Mouse (Mus musculus) heart, embryonic 10.5 days (tissue): ENCODE measurements around the gene Pmm2. TPM values are rescaled to one million over a fixed set of nuclear protein-coding genes. Genes with fewer than 3 reads are reported as not detected.

Experiments
- DNase-seq: peaks from one replicate; pipeline ENCODE4 v3.0.0-alpha.2; 2017; ENCODE audit warnings: low spot score
- H3K27ac ChIP-seq: fragments of 300-500 bp; sonication (generic); 2 replicates; pipeline ENCODE4 v1.5.1; 2016; ENCODE audit warnings: mild to moderate bottlenecking
- H3K27me3 ChIP-seq: fragments of 300-500 bp; sonication (generic); 2 replicates; pipeline ENCODE4 v1.6.1; 2016; ENCODE audit warnings: mild to moderate bottlenecking; ENCODE audit not compliant: poor library complexity, insufficient read depth, severe bottlenecking
- H3K36me3 ChIP-seq: fragments of 300-500 bp; sonication (generic); 2 replicates; pipeline ENCODE4 v1.6.1; 2016; ENCODE audit warnings: mild to moderate bottlenecking, moderate library complexity
- H3K4me1 ChIP-seq: fragments of 300-500 bp; sonication (generic); 2 replicates; pipeline ENCODE4 v1.6.1; 2016; ENCODE audit warnings: mild to moderate bottlenecking
- H3K4me3 ChIP-seq: fragments of 300-500 bp; sonication (generic); 2 replicates; pipeline ENCODE4 v1.5.1; 2016; ENCODE audit warnings: mild to moderate bottlenecking, moderate library complexity
- H3K9me3 ChIP-seq: fragments of 300-500 bp; sonication (generic); 2 replicates; pipeline ENCODE4 v1.6.1; 2016; ENCODE audit warnings: mild to moderate bottlenecking, moderate library complexity
- whole genome bisulfite sequencing: fragments of 180-500 bp; shearing (Covaris S2); methylation state at CpG from one replicate; pipeline ENCODE4 v1.1.7; 2016; 5-methylcytosine and 5-hydroxymethylcytosine counted together
- microRNA-seq: library from miRNA; unstranded; fragments of <30 nt; microRNA quantifications from one replicate; pipeline ENCODE4, GENCODE M21; 2017
- polyA plus RNA-seq: library from polyadenylated mRNA; unstranded; fragments of >200 nt; fragmentation: Nextera tagmentation; extraction: Ambion mirVana; gene quantifications from 2 replicates; pipeline ENCODE4 v1.2.1, GENCODE M21; 2016

Pmm2 gene
- polyA plus RNA-seq, 1 experiment from 2014 or later, result 52.8 TPM

DNA sequence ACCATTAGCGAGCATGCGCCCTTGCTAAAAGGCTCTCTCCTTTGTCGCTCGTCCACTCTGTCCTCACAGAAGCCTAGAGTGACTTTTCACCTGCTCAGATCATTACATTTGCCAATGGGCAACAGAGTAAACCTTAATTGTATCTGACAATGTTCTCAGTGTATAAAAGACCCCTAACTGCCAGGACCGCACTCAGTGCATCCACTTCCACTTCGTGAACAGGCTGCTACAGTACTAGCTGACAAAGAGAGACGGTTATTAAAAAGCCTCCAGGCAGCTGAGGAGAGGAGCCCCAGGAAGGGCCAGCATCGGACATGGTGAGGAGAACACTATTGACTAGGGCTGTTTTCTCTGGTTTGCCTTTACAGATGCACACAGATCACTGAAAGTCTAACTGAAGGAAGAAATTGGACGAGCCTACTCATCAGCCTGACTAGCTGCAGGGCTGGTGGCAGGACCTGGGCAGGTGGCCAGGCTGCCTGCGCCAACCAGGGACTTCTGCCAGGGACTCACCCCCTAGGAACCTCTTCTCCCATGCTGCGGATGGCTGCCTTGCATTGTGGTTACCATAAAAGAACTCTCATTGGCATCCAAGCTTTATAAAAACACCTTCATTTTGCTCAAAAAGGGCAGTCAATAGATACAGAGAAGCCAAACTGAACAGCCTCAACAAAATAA lies 52.6 kb downstream of the Pmm2 start:
- H3K9me3 ChIP-seq, result no peaks in the 10 kb centered on the region
- H3K4me1 ChIP-seq, result peaks cover 12% of the 10 kb centered on the region
- no peak for DNase-seq
- H3K27ac ChIP-seq, result no peak overlapping the region
- 92% methylated on average over 11 of the region's 11 CpGs for WGBS
- no peak overlapping the region for H3K4me3 ChIP-seq
- peaks cover 75% of the 10 kb centered on the region for H3K36me3 ChIP-seq
- no peaks in the 10 kb centered on the region for H3K27me3 ChIP-seq

DNA sequence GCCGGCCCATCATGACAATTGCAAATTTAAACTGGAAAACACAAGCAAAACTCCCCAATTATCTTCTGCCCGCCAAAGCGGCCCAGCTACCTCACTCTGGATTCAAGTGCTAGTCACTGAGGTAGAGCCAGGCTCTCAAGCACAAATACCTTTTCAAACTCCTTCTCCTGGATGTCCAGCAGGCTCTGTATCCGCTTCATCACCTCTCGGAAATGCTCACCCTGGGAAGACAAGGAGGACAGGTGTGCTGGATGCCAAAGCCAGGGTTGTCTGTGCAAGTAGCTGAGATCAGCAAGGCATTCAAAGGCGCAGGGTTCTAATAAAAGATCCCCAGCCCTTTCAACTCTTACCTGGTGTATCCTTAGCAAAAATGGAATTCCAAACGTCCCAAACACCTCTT lies 53.7 kb downstream of the Pmm2 start:
- 91% methylated on average over 7 of the region's 7 CpGs for WGBS

DNA sequence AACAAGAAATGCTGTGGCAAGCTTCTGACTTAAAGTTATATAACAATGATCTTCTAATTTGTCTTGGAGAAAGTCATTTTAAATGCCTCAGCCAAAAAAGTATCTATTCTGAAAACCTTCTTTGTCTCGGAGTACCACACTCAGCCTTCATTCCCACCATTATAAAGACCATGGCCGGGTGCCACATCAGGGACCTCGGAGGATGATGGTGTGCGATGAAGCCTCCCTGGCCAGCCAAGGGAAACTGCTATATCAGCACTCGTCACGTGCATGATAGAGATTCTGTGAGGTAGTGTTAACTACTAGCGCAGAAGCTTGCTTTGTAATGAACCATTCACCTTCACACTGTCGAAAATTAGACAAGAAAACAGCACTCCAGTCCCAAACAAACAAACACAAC lies 62.1 kb downstream of the Pmm2 start:
- H3K9me3 ChIP-seq, result no peaks in the 10 kb centered on the region
- H3K27me3 ChIP-seq, result no peaks in the 10 kb centered on the region
- H3K36me3 ChIP-seq, result peaks cover 97% of the 10 kb centered on the region
- no peak overlapping the region for H3K27ac ChIP-seq
- H3K4me1 ChIP-seq, result no peaks in the 10 kb centered on the region
- H3K4me3 ChIP-seq, result no peak overlapping the region
- 90% methylated on average over 8 of the region's 8 CpGs for WGBS
- no peak for DNase-seq

More for the DNA sequence above, 53.7 kb downstream of the Pmm2 start:
- H3K36me3 ChIP-seq, result peaks cover 84% of the 10 kb centered on the region
- H3K27me3 ChIP-seq, result no peaks in the 10 kb centered on the region
- no peak for DNase-seq
- H3K9me3 ChIP-seq, result no peaks in the 10 kb centered on the region
- no peak overlapping the region for H3K27ac ChIP-seq
- H3K4me3 ChIP-seq, result no peak overlapping the region
- H3K4me1 ChIP-seq, result peaks cover 11% of the 10 kb centered on the region

DNA sequence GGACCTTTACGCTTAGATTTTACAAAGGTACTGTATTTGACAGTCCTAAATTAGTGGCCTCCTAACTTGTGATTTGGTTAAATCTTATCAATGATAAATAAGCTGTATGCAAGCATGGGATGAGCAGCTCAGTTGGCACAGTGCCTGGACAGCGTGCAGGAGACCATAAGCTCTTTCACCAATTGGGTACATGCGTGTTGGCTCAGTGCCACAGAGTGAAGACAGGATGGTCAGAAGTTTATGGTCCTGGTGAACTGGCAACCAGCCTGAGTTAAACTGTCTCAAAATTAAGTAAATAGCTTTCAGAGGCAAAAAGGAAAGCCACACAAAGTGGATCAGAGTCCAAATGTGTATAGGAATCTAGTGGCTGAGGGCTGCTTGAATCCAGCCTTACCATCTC lies 63.1 kb downstream of the Pmm2 start:
- no peaks in the 10 kb centered on the region for H3K9me3 ChIP-seq
- H3K27me3 ChIP-seq, result no peaks in the 10 kb centered on the region
- no peaks in the 10 kb centered on the region for H3K4me1 ChIP-seq
- WGBS, result 96% methylated on average over 3 of the region's 3 CpGs
- no peak overlapping the region for H3K27ac ChIP-seq
- peaks cover 96% of the 10 kb centered on the region for H3K36me3 ChIP-seq
- no peak overlapping the region for H3K4me3 ChIP-seq
- DNase-seq, result no peak

DNA sequence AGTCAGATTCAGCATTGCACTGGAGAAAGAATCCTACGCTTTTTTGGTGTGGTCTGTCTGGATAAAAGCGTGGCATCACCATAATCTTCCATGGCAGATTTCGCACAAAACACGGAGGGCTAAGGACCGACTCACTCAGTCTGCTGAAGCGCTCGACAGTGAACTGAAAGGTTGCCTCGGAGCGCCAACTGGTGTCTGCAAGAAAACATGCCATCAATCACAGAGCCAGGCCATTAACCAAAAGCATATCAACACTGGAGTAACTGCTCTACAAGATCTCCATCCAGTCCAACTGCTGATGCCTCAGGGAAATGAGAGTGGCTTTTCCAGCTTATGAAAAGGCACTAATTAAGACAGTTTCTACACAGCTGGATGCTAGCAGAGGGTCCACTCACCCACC lies 74.5 kb downstream of the Pmm2 start:
- Histone ChIP-seq H3K4me1 (no peaks in the 10 kb centered on the region), H3K36me3 (peaks cover 91% of the 10 kb centered on the region), H3K27me3 (no peaks in the 10 kb centered on the region), H3K4me3 (no peak overlapping the region), H3K9me3 (no peaks in the 10 kb centered on the region), H3K27ac (no peak overlapping the region)
- WGBS, result 83% methylated on average over 9 of the region's 9 CpGs
- no peak for DNase-seq

Small RNA genes within 50 kb of the gene (microRNA-seq; reads per million reads assigned to microRNA genes)
- gene Gm22137, result not detected

Other genes with a start within 250 kb of the Pmm2 start
- gene Tmem114, start 212.5 kb upstream of the Pmm2 start, polyA plus RNA-seq, result not detected in 2 replicates
- 38.0 and 54.3 TPM in 2 replicates for gene Mettl22, start 166.9 kb upstream of the Pmm2 start, polyA plus RNA-seq
- gene Abat, start 124.2 kb upstream of the Pmm2 start, polyA plus RNA-seq, result 34.7 and 41.8 TPM in 2 replicates
- 19.2 and 20.9 TPM in 2 replicates for gene Tmem186, start within 50 bp of the Pmm2 start, polyA plus RNA-seq
- gene Carhsp1, start 34.5 kb downstream of the Pmm2 start, polyA plus RNA-seq, result 127 and 133 TPM in 2 replicates
- gene Gm5767, start 43.1 kb downstream of the Pmm2 start, polyA plus RNA-seq, result not detected in 2 replicates
- 16.8 and 24.3 TPM in 2 replicates for gene Usp7, start 154.6 kb downstream of the Pmm2 start, polyA plus RNA-seq
- gene 1810013L24Rik, start 192.4 kb downstream of the Pmm2 start, polyA plus RNA-seq, result 17.3 and 21.3 TPM in 2 replicates